Mouse (Mus musculus) thymus, adult 2 months (tissue): ENCODE results near the gene Zfp92.
"Not testable (repeated sequence)": the region's sequence is repeated elsewhere in the genome, so short reads cannot be mapped to it uniquely, and the experiment has no call there.

Source experiments
- CTCF ChIP-seq: fragments of 200-500 bp; IDR thresholded peaks from 2 replicates; pipeline ENCODE4 v1.5.1; 2012; ENCODE audit warnings: mild to moderate bottlenecking, control low read depth, low read length, moderate library complexity, borderline replicate concordance; ENCODE audit not compliant: control insufficient read depth, poor library complexity, insufficient read depth; ENCODE audit errors: extremely low read depth
- POLR2A ChIP-seq: fragments of 200-500 bp; IDR thresholded peaks from 2 replicates; pipeline ENCODE4 v1.6.1; 2012; ENCODE audit warnings: mild to moderate bottlenecking, low read length, control low read depth, moderate library complexity; ENCODE audit not compliant: control insufficient read depth, poor library complexity, insufficient read depth; ENCODE audit errors: extremely low read depth

DNA sequence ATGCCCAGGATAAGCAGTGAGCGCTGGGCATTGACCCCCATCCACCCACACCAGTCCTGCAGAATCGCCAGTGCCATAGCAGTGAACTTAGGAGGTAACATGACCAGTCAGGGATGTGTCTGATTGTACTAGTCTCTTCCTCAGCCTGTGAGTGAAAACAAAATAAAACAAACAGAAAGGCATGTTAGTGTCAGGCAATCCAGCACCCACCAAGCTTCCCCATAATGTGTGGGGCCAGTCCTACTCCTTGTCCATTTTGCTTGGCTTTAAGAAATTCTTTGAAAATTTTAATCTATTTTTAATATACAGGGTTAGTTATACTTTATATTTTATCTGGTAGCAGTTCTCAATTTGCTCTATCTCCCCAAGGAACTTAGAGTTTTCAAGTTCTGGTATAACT lies 12.3 kb upstream of the Zfp92 start, which contains the start of gene Gm18336:
- TF ChIP-seq CTCF, POLR2A: not testable (repeated sequence)
